Mouse (Mus musculus): ENCODE results near the gene Fgfr2.

The Fgfr2 gene

DNA sequence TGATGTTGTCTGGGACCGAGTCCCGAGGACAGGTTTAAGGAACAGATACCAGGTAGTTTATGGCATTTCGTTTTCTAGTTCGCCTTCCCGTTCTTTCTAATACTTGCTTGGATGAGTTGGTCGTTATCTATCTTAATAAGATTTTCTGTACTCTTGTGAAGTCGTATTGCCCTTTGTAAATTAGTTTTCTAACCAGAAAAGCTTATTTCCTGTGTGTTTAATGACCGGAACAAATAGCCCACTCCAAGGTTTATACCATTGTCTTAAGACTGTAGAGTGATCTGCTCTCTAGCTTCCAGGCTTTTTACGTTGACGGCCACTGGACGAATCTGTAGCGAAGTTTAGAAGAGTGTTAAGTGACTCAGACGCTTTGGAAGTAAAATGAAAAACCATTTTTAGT, 2256.5 kb downstream of the Fgfr2 start:
- DNase-seq (ENCODE audit: low read depth, low spot score): no peak

- peak; percentile 97 for DNase-seq (ENCODE audit: low read depth, low spot score)
Observed at GRCm38 (mm10) chr7:130865613-130866591, 2257.2 kb downstream of the Fgfr2 start, which contains the start of gene Plekha1. TSS of gene Plekha1 (plus strand) at chr7:130865756.

- no peak for DNase-seq (ENCODE audit: low read depth, low spot score)
Observed at GRCm38 (mm10) chr7:130864711-130865110, 2258.4 kb downstream of the Fgfr2 start.

DNA sequence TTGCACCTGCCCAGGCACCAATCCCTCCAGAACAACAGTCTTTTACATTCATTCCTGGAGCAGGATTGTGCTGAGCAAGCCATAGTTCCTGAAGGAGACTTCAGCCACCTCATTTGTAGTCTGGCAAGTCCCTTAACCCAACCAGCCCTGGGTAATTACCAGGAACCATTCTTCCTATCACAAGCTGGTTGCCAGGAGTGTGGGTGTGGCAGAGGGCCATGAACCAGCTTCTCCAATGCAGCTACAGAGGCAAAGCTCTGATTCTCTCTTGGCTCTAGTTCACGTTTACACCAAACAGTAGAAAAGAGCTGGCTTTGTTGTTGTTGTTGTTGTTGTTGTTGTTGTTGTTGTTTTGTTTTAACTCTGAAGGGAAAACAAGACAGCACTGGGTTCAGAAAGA, 2260.6 kb downstream of the Fgfr2 start:
- no peak for DNase-seq (ENCODE audit: low read depth, low spot score)

DNA sequence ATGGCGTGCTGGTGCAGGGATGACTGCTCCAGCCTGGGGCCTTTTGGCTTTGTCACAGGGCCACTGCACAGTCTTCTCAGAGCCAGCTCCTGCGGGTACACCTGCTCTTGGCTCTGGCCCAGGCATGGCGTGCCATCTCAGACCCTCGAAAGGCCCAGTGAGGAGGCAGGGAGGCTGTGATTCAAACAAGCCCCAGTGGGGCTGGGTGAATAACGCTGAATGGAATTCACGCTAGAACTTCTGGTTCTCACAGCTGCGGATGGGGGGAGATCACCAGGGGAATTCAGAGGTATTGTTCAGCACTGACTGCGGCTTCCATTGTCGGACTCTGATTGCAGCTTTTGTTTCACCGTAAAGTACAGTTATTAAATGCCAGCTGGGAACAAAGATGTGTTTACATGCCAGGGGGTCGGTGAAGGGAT, 2262.4 kb downstream of the Fgfr2 start:
- DNase-seq (ENCODE audit: low read depth, low spot score): no peak

- no peak for DNase-seq (ENCODE audit: low read depth, low spot score)
Observed at GRCm38 (mm10) chr7:130859926-130860325, 2263.2 kb downstream of the Fgfr2 start.

DNA sequence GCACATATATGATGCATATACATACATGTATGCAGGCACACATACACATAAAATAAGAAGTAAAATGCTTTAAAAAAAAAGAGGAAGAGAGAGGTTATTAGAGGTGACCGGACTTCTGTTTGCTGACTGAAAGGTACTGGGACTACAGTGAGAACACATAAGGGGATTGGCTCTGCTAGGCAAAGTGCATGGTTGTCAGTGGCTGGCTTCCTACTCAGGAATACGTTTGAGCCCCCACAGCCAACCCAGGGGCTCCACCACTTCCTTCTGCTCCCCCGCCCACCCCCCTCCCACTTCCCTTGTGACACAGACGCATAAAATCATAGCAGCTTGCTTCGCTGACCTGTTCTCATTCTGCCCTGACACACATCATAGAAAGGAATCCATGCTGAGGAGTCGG, 2265.2 kb downstream of the Fgfr2 start:
- DNase-seq (ENCODE audit: low read depth, low spot score): no peak

GRCm38 (mm10) chr7:130855681-130856080, 2267.5 kb downstream of the Fgfr2 start:
- DNase-seq (ENCODE audit: low read depth, low spot score): no peak

- no peak for DNase-seq (ENCODE audit: low read depth, low spot score)
Observed at GRCm38 (mm10) chr7:130854684-130855292, 2268.4 kb downstream of the Fgfr2 start.

- no peak for DNase-seq (ENCODE audit: low read depth, low spot score)
Observed at GRCm38 (mm10) chr7:130847164-130847718, 2275.9 kb downstream of the Fgfr2 start.

GRCm38 (mm10) chr7:130839380-130840100, 2283.6 kb downstream of the Fgfr2 start:
- no peak for DNase-seq (ENCODE audit: low read depth, low spot score)

- no peak for DNase-seq (ENCODE audit: low read depth, low spot score)
Observed at GRCm38 (mm10) chr7:130838658-130839025, 2284.5 kb downstream of the Fgfr2 start.

DNA sequence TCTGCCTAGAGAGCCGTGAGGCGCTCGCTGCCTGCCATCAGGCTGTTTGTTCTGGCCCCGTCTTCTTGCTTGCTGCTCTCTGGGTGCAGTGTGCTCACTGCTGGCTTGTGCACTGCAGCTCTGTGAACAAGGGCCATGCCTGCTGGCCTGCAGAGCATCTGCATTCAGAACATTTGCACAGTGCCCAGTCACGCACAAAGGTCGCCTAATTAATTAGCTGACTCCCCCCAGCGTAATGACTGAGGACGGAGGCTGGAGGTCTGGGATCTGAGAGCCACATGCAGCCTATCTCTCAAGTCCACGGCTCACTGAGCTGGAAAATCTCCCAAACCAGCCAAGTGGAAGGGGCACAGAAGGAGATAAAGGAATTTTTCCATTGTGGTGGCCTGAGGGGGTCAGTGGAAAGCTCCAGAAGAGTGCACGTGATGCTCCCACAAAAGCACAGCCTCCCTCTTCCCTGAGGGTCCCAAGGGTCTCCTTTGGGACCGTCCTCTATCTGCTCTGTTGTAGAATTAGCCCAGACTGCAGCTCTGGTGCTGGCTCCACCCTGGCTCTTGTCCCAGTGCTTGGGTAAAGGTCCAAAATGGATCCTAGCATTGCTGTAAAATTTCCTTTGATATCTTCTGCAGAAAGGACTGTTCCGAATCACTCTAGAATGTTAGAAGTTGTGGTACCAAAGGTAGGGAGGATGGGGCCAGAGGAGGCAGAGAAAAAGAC, 2285.1 kb downstream of the Fgfr2 start:
- no peak for DNase-seq (ENCODE audit: low read depth, low spot score)

DNA sequence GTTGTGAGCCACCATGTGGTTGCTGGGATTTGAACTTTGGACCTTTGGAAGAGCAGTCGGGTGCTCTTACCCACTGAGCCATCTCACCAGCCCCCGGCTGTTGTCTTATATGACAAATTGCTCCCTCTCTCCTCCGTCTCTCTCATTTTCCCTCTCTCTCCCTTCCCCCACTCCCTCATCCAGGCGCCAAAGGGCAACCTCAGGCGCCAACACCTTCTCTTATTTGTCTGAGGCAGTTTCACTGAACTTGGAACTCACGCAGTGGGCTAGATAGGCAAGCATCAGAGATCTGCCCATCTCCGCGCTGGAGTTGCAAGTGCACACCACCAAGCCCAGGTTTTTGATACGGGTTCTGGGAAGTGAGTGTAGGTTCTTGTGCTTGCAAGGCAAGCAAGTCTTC, 2287.1 kb downstream of the Fgfr2 start:
- DNase-seq (ENCODE audit: low read depth, low spot score): no peak

- DNase-seq (ENCODE audit: low read depth, low spot score): peak; percentile 12
Observed at GRCm38 (mm10) chr7:130834958-130835861, 2287.9 kb downstream of the Fgfr2 start.

DNA sequence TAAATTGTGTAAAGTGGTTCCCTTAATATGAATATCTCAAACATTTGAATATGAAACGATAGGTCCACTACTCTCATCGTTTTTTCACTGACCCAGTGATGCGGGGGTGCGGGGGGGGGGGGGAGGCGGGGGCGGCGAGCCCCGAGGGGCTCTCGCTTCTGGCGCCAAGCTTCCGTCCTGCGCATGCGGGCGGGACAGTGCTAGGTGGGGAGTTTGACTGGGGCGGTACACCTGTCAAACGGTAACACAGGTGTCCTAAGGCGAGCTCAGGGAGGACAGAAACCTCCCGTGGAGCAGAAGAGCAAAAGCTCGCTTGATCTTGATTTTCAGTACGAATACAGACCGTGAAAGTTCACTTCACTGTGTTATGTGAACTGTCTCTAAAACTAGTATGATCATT, 2288.9 kb downstream of the Fgfr2 start:
- peak; percentile 100 for DNase-seq (ENCODE audit: low read depth, low spot score)

- DNase-seq (ENCODE audit: low read depth, low spot score): no peak
Observed at GRCm38 (mm10) chr7:130831586-130831985, 2291.6 kb downstream of the Fgfr2 start.

DNA sequence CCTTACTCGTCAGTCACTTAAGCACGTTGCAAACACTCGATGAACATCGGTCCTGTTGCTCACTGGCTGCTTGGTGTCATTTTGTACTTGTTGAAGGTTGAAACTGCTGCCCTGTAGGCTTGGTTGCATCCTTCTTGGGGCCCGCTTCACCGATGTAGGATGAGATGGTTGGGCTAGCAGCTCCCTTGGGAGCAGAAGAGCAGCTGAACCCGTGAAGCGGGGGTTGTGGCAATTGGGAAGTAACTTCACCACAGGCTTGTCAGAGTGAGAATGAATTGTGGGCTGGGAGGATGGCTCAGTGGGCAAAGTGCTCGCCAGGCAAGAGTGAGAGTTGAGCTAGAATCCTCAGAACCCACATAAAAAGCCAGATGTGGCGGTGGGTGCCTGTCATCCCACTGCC, 2294.7 kb downstream of the Fgfr2 start:
- DNase-seq (ENCODE audit: low read depth, low spot score): no peak

GRCm38 (mm10) chr7:130827844-130828403, 2295.2 kb downstream of the Fgfr2 start:
- no peak for DNase-seq (ENCODE audit: low read depth, low spot score)

DNA sequence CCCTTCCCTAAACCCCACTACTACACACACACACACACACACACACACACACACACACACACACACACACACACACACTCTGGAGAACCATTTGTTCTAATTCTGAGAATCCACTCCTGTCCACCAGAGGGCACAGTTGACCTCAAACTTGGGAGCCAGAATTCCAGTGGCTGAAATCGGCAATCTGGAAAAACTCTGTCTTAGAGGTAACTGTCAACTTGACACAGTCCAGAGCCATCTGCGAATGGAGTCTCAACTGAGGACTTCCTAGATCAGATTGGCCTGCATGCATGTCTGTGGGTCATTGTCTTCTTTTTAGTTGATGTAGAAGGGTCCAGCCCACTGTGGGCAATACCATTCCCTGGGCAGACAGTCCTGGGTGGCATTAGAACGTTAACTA, 2295.7 kb downstream of the Fgfr2 start:
- peak; percentile 66 for DNase-seq (ENCODE audit: low read depth, low spot score)
